Mouse (Mus musculus) layer of hippocampus, adult 2 months (tissue): ENCODE data around the gene Zfp426. TPM values are rescaled to one million over a fixed set of nuclear protein-coding genes. Genes with fewer than 3 reads are reported as not detected.

Experiments used
- DNase-seq, 2 experiments: peaks; one replicate each; pipeline ENCODE4 v3.0.0; 2022; ENCODE audit warnings: low spot score in 2 of 2
- H3K27ac ChIP-seq: fragments of 200-600 bp; 2 replicates; pipeline ENCODE4 v1.8.1; 2022
- H3K4me3 ChIP-seq: fragments of 200-600 bp; 2 replicates; pipeline ENCODE4 v1.8.1; 2022; ENCODE audit warnings: mild to moderate bottlenecking
- CTCF ChIP-seq: fragments of 200-600 bp; conservative IDR thresholded peaks from 2 replicates; pipeline ENCODE4 v1.8.1; 2022; ENCODE audit warnings: antibody characterized with exemption, mild to moderate bottlenecking, moderate library complexity
- total RNA-seq, 2 experiments: library from RNA; stranded (reverse); gene quantifications; 2 replicates each; pipeline ENCODE4 v1.2.3; 2021

Zfp426 gene
- total RNA-seq, 2 experiments from 2014 or later, result 23.9 to 29.3 TPM

GRCm38 (mm10) chr9:20504801-20505200, 12.3 kb upstream of the Zfp426 start:
- no peak for TF ChIP-seq CTCF
- H3K4me3 ChIP-seq, result no peak overlapping the region
- no peak overlapping the region for H3K27ac ChIP-seq
- DNase-seq, result no peak

- TF ChIP-seq CTCF, result peak; percentile 39
- H3K4me3 ChIP-seq, result peak overlapping the region; percentile 99
- H3K27ac ChIP-seq, result peak overlapping the region; percentile 98
- DNase-seq, result no peak
These were observed 735 bp upstream of the Zfp426 start for GRCm38 (mm10) chr9:20493281-20493680.

GRCm38 (mm10) chr9:20491858-20492526, 554 bp downstream of the Zfp426 start:
- Histone ChIP-seq H3K27ac (peak overlapping the region; percentile 98), H3K4me3 (peak overlapping the region; percentile 99)
- no peak for TF ChIP-seq CTCF
- no peak for DNase-seq

GRCm38 (mm10) chr9:20489536-20489935, 3.0 kb downstream of the Zfp426 start:
- DNase-seq, result no peak
- TF ChIP-seq CTCF, result no peak

GRCm38 (mm10) chr9:20479396-20479795, 13.2 kb downstream of the Zfp426 start:
- DNase-seq, result no peak
- TF ChIP-seq CTCF, result no peak
- Histone ChIP-seq H3K4me3 (no peak overlapping the region), H3K27ac (no peak overlapping the region)

More at GRCm38 (mm10) chr9:20489536-20489935, 3.0 kb downstream of the Zfp426 start:
- no peak overlapping the region for H3K4me3 ChIP-seq
- no peak overlapping the region for H3K27ac ChIP-seq

- Histone ChIP-seq H3K4me3 (no peak overlapping the region), H3K27ac (no peak overlapping the region)
- no peak for TF ChIP-seq CTCF
- no peak for DNase-seq
These were observed 15.9 kb downstream of the Zfp426 start for GRCm38 (mm10) chr9:20476632-20477031.

- Histone ChIP-seq H3K27ac (no peak overlapping the region), H3K4me3 (no peak overlapping the region)
- peak; percentile 32 to 70 for DNase-seq
- peak; percentile 88 for TF ChIP-seq CTCF
These were observed 25.6 kb downstream of the Zfp426 start for GRCm38 (mm10) chr9:20466761-20467442.

- Histone ChIP-seq H3K4me3 (peak within 1 kb of the TSS; percentile 82), H3K27ac (peak within 1 kb of the TSS; percentile 87)
- peak; percentile 70 to 84 for DNase-seq
- no peak for TF ChIP-seq CTCF
These were observed 32.9 kb downstream of the Zfp426 start, which contains the start of gene Zfp26 for GRCm38 (mm10) chr9:20459377-20460317. Zfp26 (minus strand) TSS chr9:20460162.

GRCm38 (mm10) chr9:20453647-20454046, 38.9 kb downstream of the Zfp426 start:
- TF ChIP-seq CTCF, result no peak
- DNase-seq, result no peak

GRCm38 (mm10) chr9:20451493-20451892, 41.1 kb downstream of the Zfp426 start:
- no peak overlapping the region for H3K4me3 ChIP-seq
- no peak overlapping the region for H3K27ac ChIP-seq
- no peak for DNase-seq
- TF ChIP-seq CTCF, result no peak

More at GRCm38 (mm10) chr9:20453647-20454046, 38.9 kb downstream of the Zfp426 start:
- H3K4me3 ChIP-seq, result no peak overlapping the region
- H3K27ac ChIP-seq, result no peak overlapping the region

- TF ChIP-seq CTCF, result no peak
- Histone ChIP-seq H3K27ac (no peak overlapping the region), H3K4me3 (no peak overlapping the region)
- no peak for DNase-seq
These were observed 49.3 kb downstream of the Zfp426 start for GRCm38 (mm10) chr9:20443183-20443783.

- H3K27ac ChIP-seq, result no peak overlapping the region
- DNase-seq, result no peak
- H3K4me3 ChIP-seq, result no peak overlapping the region
- TF ChIP-seq CTCF, result no peak
These were observed 62.5 kb downstream of the Zfp426 start for GRCm38 (mm10) chr9:20430004-20430403.

Other genes with a start within 250 kb of the Zfp426 start
- gene Olfr39, start 210.4 kb downstream of the Zfp426 start, total RNA-seq, result not detected
- gene Olfr873, start 194.2 kb downstream of the Zfp426 start, total RNA-seq, result not detected
- gene Olfr18, start 156.7 kb downstream of the Zfp426 start, total RNA-seq, result not detected
- 1 to 10 TPM; 8.2 to 9.7 TPM for gene Zfp560, start 107.6 kb downstream of the Zfp426 start, total RNA-seq
- 10 to 100 TPM; 26.4 to 28.1 TPM for gene Zfp26, start 32.6 kb downstream of the Zfp426 start, total RNA-seq
- 10 to 100 TPM; 39.8 to 45.1 TPM for gene Zfp266, start 28.7 kb upstream of the Zfp426 start, total RNA-seq
- gene Zfp846, start 88.5 kb upstream of the Zfp426 start, total RNA-seq, result 10 to 100 TPM; 19.8 to 22.9 TPM
- gene Ubl5, start 150.1 kb upstream of the Zfp426 start, total RNA-seq, result 100 to 1,000 TPM; 277 to 326 TPM
- gene Fbxl12, start 152.0 kb upstream of the Zfp426 start, total RNA-seq, result 10 to 100 TPM; 25.5 to 27.7 TPM
- gene Pin1, start 159.3 kb upstream of the Zfp426 start, total RNA-seq, result 10 to 100 TPM; 32.8 to 34.0 TPM